Mouse (Mus musculus) ES-E14 (cell line): ENCODE results near the gene Ubtd2. TPM values are rescaled to one million over a fixed set of nuclear protein-coding genes. Genes with fewer than 3 reads are reported as not detected.

Source experiments
- DNase-seq: peaks from one replicate; pipeline ENCODE4 v3.0.0-alpha.2; 2013; ENCODE audit warnings: low read depth, low spot score
- H3K27ac ChIP-seq: 2 replicates; pipeline ENCODE4 v1.5.1; 2012; ENCODE audit warnings: low read depth, mild to moderate bottlenecking, low read length, moderate library complexity, mixed read lengths; ENCODE audit not compliant: poor library complexity, insufficient read depth, severe bottlenecking
- H3K36me3 ChIP-seq: 2 replicates; pipeline ENCODE4 v1.6.1; 2012; ENCODE audit warnings: mild to moderate bottlenecking, low read length, moderate library complexity, mixed read lengths; ENCODE audit not compliant: control insufficient read depth, poor library complexity, insufficient read depth, severe bottlenecking
- H3K4me1 ChIP-seq, 2 experiments: fragments of 150-350 bp in 1 of 2; sonication (generic) in 1 of 2; 2 replicates each; pipeline ENCODE4 v1.6.1; 2012; ENCODE audit warnings: low read length in 2 of 2, mild to moderate bottlenecking in 1 of 2, mixed read lengths in 1 of 2; ENCODE audit not compliant: control insufficient read depth in 2 of 2, insufficient read depth in 2 of 2, poor library complexity in 1 of 2
- H3K4me3 ChIP-seq, 2 experiments: fragments of 150-350 bp in 1 of 2; sonication (generic) in 1 of 2; 2 replicates each; pipeline ENCODE4 v1.5.1; 2012; ENCODE audit warnings: low read length in 2 of 2, low read depth in 1 of 2, mild to moderate bottlenecking in 1 of 2, mixed read lengths in 1 of 2; ENCODE audit not compliant: insufficient read depth in 1 of 2, poor library complexity in 1 of 2, severe bottlenecking in 1 of 2
- H3K9ac ChIP-seq: 2 replicates; pipeline ENCODE4 v1.6.1; 2012; ENCODE audit warnings: low read depth, mild to moderate bottlenecking, low read length, mixed read lengths; ENCODE audit not compliant: poor library complexity, insufficient read depth, severe bottlenecking
- H3K9me3 ChIP-seq: fragments of 150-350 bp; sonication (generic); 2 replicates; pipeline ENCODE4 v1.6.1; 2012; ENCODE audit warnings: low read depth, mild to moderate bottlenecking, low read length; ENCODE audit not compliant: control insufficient read depth, insufficient read depth
- CHD2 ChIP-seq: IDR thresholded peaks from 2 replicates; pipeline ENCODE4 v1.6.1; 2014; ENCODE audit warnings: mild to moderate bottlenecking, low read depth, low read length, inconsistent platforms
- HCFC1 ChIP-seq: IDR thresholded peaks from 2 replicates; pipeline ENCODE4 v1.6.1; 2012; ENCODE audit warnings: low read length, inconsistent platforms, borderline replicate concordance; ENCODE audit not compliant: insufficient read depth
- MAFK ChIP-seq: IDR thresholded peaks from 2 replicates; pipeline ENCODE4 v1.6.1; 2014; ENCODE audit warnings: mild to moderate bottlenecking, low read depth, low read length, inconsistent platforms; ENCODE audit not compliant: insufficient read depth
- ZC3H11A ChIP-seq: IDR thresholded peaks from 2 replicates; pipeline ENCODE4 v1.6.1; 2012; ENCODE audit warnings: low read depth, mild to moderate bottlenecking, inconsistent platforms, low read length, borderline replicate concordance
- ZNF384 ChIP-seq: IDR thresholded peaks from 2 replicates; pipeline ENCODE4 v1.6.1; 2012; ENCODE audit warnings: low read depth, low read length, inconsistent platforms
- in situ Hi-C, 2 experiments: fragments of 600-800 bp; cut with MboI; formaldehyde crosslinking; loops; one replicate each; pipeline ENCODE4 v1.15.1; 2025; ENCODE audit warnings: low sequenced_read_pairs in 2 of 2, inconsistent platforms in 1 of 2; ENCODE audit not compliant: unreplicated experiment in 2 of 2
- total RNA-seq: library from RNA; depleted of rRNA; stranded (reverse); fragments of 300-350 nt; gene quantifications from 2 replicates; pipeline ENCODE4 v1.2.3, GENCODE M21; 2012; rRNA removed

Ubtd2 gene
- total RNA-seq, 1 experiment: 18.3 TPM

DNA sequence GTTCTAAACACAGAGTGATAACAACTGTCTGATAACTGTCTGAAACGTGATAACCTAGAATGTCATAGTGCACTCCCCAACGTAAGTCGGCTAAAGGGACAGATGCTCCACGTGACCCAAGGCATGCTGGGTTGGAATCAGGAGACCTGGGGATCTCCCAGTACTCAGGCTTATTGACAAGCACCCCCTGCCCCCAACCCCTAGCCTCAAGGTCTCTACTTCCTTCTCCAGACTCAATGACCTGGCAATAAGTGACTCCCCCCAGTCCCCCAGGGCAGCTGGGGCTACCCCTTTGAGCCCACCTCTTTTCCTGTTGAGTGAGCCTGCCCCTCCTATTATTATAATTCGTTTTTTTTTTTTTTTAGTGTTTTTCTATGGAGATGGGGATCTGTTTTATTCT is 107.5 kb downstream of the Ubtd2 start:
- Histone ChIP-seq H3K4me3 (no peak overlapping the region), H3K9me3 (no peaks in the 10 kb centered on the region), H3K27ac (no peak overlapping the region), H3K36me3 (no peaks in the 10 kb centered on the region), H3K9ac (no peak overlapping the region), H3K4me1 (peaks cover 0 to 6% of the 10 kb centered on the region in 2 experiments; a peak in 1 of 4 replicates)
- DNase-seq: no peak
- TF ChIP-seq HCFC1: no peak
- no peak for TF ChIP-seq ZC3H11A
- no peak for TF ChIP-seq MAFK
- no peak for TF ChIP-seq CHD2
- TF ChIP-seq ZNF384: no peak
- in situ Hi-C loops: no loop called here

DNA sequence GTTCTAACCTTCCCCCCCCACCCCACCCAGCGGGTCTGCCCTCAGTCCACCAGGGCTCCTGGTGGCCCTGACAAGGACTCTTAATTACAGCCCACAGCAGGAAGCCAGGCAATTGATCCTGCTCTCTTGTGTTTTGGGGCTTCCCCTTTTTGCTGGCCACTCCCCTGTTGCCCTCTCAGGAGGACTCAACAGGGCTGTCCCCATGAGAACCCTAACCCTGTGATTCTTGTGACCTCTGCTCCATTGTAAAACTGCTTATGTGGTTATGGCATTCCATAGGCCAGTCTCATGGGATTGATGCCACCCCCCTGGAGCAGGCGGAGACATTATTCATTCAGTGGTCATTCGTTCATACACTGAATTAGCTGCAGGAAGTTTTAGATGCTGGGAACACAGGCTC is 108.5 kb downstream of the Ubtd2 start:
- Histone ChIP-seq H3K27ac (no peak overlapping the region), H3K9me3 (no peaks in the 10 kb centered on the region), H3K9ac (no peak overlapping the region), H3K36me3 (no peaks in the 10 kb centered on the region), H3K4me3 (no peak overlapping the region), H3K4me1 (peaks cover 0 to 6% of the 10 kb centered on the region in 2 experiments; a peak in 1 of 4 replicates)
- no peak for DNase-seq
- in situ Hi-C loops: no loop called here
- TF ChIP-seq ZNF384 (no peak), HCFC1 (no peak), MAFK (no peak), CHD2 (no peak), ZC3H11A (no peak)

DNA sequence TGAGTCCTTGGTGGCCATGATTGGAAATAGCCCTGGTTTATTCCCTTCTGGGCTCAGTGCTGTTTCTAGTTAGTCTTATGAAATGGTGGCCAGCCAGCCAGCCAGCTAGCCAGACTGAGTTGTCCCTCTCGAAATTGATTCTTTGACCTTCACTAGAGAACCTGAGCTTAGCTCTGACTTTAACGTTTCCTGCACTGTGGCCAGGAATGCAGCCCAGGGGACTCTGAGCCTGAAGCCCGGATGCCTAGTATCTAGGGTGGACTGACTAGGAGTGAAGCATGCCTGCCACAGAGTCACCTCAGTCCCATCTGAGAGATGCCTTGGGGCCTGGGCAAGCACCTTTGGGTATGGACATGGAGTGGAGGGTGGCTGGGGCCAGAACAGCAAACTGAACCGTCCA is 109.5 kb downstream of the Ubtd2 start:
- no peak for DNase-seq
- Histone ChIP-seq H3K4me3 (no peak overlapping the region), H3K9ac (no peak overlapping the region), H3K9me3 (no peaks in the 10 kb centered on the region), H3K36me3 (no peaks in the 10 kb centered on the region), H3K27ac (no peak overlapping the region), H3K4me1 (peaks cover 0 to 6% of the 10 kb centered on the region in 2 experiments; a peak in 1 of 4 replicates)
- TF ChIP-seq HCFC1 (no peak), ZNF384 (no peak), MAFK (no peak), ZC3H11A (no peak), CHD2 (no peak)
- in situ Hi-C loops: no loop called here

DNA sequence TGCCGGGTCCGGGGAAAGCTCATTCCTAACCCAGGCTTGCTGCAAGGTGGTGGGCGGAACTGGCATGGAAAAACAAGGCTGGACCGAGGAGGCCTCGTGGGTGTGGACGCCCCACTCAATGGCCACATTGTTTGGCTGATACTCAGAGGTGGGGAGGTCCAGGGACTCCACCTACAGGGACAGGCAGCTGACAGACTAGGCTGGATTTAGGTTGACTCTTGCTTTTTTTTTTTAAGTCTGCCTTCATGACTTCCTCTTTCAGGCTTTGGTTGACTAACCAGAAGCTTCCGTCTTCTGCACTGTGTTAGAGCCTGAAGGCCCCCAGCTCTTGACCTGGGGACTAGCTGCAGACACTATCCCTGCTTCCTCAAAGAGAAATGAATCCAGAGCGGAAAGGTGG is 109.9 kb downstream of the Ubtd2 start:
- Histone ChIP-seq H3K36me3 (no peaks in the 10 kb centered on the region), H3K4me1 (peaks cover 0 to 6% of the 10 kb centered on the region in 2 experiments; a peak in 1 of 4 replicates), H3K4me3 (no peak overlapping the region), H3K9ac (no peak overlapping the region), H3K27ac (no peak overlapping the region), H3K9me3 (no peaks in the 10 kb centered on the region)
- DNase-seq: no peak
- in situ Hi-C loops: no loop called here
- TF ChIP-seq ZC3H11A: no peak
- no peak for TF ChIP-seq MAFK
- TF ChIP-seq HCFC1: no peak
- TF ChIP-seq ZNF384: no peak
- no peak for TF ChIP-seq CHD2

DNA sequence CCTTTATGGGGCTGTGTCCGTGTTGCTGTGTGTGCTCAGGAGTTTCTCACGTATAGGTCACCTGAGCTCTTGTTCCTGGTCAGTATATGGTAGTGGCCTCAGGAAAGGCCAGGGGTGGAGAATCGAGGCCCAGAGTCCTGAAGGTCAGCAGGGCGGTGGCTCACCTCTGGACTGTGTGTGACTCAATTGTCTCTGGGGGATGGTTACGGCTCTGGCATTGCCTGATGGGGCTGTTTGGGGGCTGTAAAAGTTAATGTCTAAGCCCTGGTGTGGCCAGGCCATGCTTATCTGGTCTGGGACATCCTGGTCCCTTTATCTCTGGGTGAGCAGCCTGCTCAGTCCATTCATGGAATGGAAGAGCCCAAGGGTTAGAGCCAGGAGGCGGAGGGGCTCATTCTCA is 111.0 kb downstream of the Ubtd2 start:
- Histone ChIP-seq H3K27ac (no peak overlapping the region), H3K9me3 (no peaks in the 10 kb centered on the region), H3K36me3 (no peaks in the 10 kb centered on the region), H3K9ac (no peak overlapping the region), H3K4me1 (peaks cover 0 to 6% of the 10 kb centered on the region in 2 experiments; a peak in 1 of 4 replicates), H3K4me3 (no peak overlapping the region)
- in situ Hi-C loops: no loop called here
- no peak for DNase-seq
- TF ChIP-seq ZNF384 (no peak), CHD2 (no peak), HCFC1 (no peak), ZC3H11A (no peak), MAFK (no peak)

Other genes starting within 250 kb of the Ubtd2 start
- 79.5 and 85.4 TPM in 2 replicates for gene Snrnp25, start 250.0 kb upstream of the Ubtd2 start, total RNA-seq
- 24.8 and 58.9 TPM in 2 replicates for gene Rhbdf1, start 233.1 kb upstream of the Ubtd2 start, total RNA-seq
- gene Mpg, start 228.9 kb upstream of the Ubtd2 start, total RNA-seq: 30.6 and 32.3 TPM in 2 replicates
- gene Nprl3, start 187.7 kb upstream of the Ubtd2 start, total RNA-seq: 47.2 and 67.0 TPM in 2 replicates
- gene Hba-x, start 179.0 kb upstream of the Ubtd2 start, total RNA-seq: not detected in 2 replicates
- gene Hba-a1, start 171.9 kb upstream of the Ubtd2 start, total RNA-seq: not detected in 2 replicates
- 0.80 TPM in 1 of 2 replicates, not detected in the other for gene Hbq1b, start 168.4 kb upstream of the Ubtd2 start, total RNA-seq
- gene Hba-a2, start 158.9 kb upstream of the Ubtd2 start, total RNA-seq: 1.1 TPM in 1 of 2 replicates, not detected in the other
- gene Hbq1a, start 155.3 kb upstream of the Ubtd2 start, total RNA-seq: 0.95 TPM in 1 of 2 replicates, not detected in the other
- gene Sh3pxd2b, start 107.5 kb upstream of the Ubtd2 start, total RNA-seq: 3.2 and 6.8 TPM in 2 replicates
- gene Efcab9, start 76.7 kb downstream of the Ubtd2 start, total RNA-seq: 0.32 and 0.40 TPM in 2 replicates
- 8.3 and 9.8 TPM in 2 replicates for gene Stk10, start 77.9 kb downstream of the Ubtd2 start, total RNA-seq
- 37.7 and 45.8 TPM in 2 replicates for gene Fbxw11, start 187.4 kb downstream of the Ubtd2 start, total RNA-seq